Mouse (Mus musculus) cerebellum, adult 2 months (tissue): ENCODE results near the gene Map3k1. TPM values are rescaled to one million over a fixed set of nuclear protein-coding genes. Genes with fewer than 3 reads are reported as not detected.

Source experiments
- DNase-seq, 2 experiments: peaks; one replicate each; pipeline ENCODE4 v3.0.0; 2021
- H3K27ac ChIP-seq: fragments of 200-500 bp; 2 replicates; pipeline ENCODE4 v1.5.1; 2012; ENCODE audit warnings: low read length, control low read depth, inconsistent platforms; ENCODE audit not compliant: insufficient read depth
- H3K27me3 ChIP-seq: fragments of 200-500 bp; 2 replicates; pipeline ENCODE4 v1.6.1; 2012; ENCODE audit warnings: inconsistent platforms, mild to moderate bottlenecking, low read length, moderate library complexity; ENCODE audit not compliant: control insufficient read depth, insufficient read depth
- H3K4me1 ChIP-seq: fragments of 200-500 bp; 2 replicates; pipeline ENCODE4 v1.6.1; 2011; ENCODE audit warnings: low read length; ENCODE audit not compliant: control insufficient read depth, insufficient read depth
- H3K4me3 ChIP-seq: fragments of 200-500 bp; replicated peaks from 2 replicates; pipeline ENCODE3; 2011; ENCODE audit warnings: mild to moderate bottlenecking, low read depth, low read length, control low read depth; ENCODE audit not compliant: insufficient read depth
- CTCF ChIP-seq: fragments of 200-500 bp; IDR thresholded peaks from 2 replicates; pipeline ENCODE4 v1.5.1; 2011; ENCODE audit warnings: low read depth, mild to moderate bottlenecking, control low read depth, low read length, moderate library complexity, borderline replicate concordance; ENCODE audit not compliant: insufficient read depth
- POLR2A ChIP-seq: fragments of 200-500 bp; IDR thresholded peaks from 2 replicates; pipeline ENCODE4 v1.6.1; 2011; ENCODE audit warnings: low read length, control low read depth, borderline replicate concordance; ENCODE audit not compliant: insufficient read depth
- WGBS: fragments of 180-500 bp; shearing (Covaris S2); methylation state at CpG from one replicate; pipeline ENCODE4 v1.1.7; 2018; 5-methylcytosine and 5-hydroxymethylcytosine counted together
- polyA plus RNA-seq: library from polyadenylated mRNA; depleted of rRNA; stranded (reverse); fragments of >200 nt; gene quantifications from 2 replicates; pipeline ENCODE4 v1.2.3, GENCODE M21; 2012

The Map3k1 gene
- polyA plus RNA-seq, 1 experiment = 12.3 TPM

- no peak overlapping the region for H3K4me3 ChIP-seq
- H3K27ac ChIP-seq = no peak overlapping the region
- TF ChIP-seq POLR2A (no peak), CTCF (no peak)
- no peaks in the 10 kb centered on the region for H3K27me3 ChIP-seq
- WGBS = 49% methylated on average over 11 of the region's 11 CpGs
- DNase-seq = no peak
- H3K4me1 ChIP-seq = peaks cover 37% of the 10 kb centered on the region
Observed at GRCm38 (mm10) chr13:111802900-111803299, 5.9 kb downstream of the Map3k1 start.

DNA sequence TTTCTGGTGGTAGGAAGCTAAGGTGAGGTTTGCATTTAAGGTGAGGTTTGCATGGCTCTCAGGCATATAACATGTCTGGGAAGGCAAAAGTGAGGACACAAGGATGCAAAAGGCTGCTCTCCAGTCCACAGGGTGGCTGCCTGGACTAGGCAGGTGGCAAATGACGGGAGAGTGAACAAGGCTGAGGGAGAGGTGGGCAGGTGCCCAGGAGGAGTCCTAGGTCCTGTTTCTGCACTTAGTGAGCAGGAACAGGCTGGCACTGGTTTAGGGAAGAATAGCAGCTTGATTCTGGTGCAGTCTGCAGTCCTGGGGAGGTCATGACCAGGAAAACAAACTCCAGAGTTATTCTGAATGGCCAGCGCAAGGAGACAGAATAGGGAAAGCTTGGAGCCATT is 6.5 kb downstream of the Map3k1 start:
- peaks cover 42% of the 10 kb centered on the region for H3K4me1 ChIP-seq
- no peak for DNase-seq
- WGBS = 43% methylated on average over 2 of the region's 2 CpGs

GRCm38 (mm10) chr13:111801662-111802270 is 7.0 kb downstream of the Map3k1 start:
- Histone ChIP-seq H3K4me1 (peaks cover 42% of the 10 kb centered on the region), H3K27me3 (no peaks in the 10 kb centered on the region), H3K4me3 (no peak overlapping the region), H3K27ac (no peak overlapping the region)
- TF ChIP-seq CTCF (no peak; the same call in 1 of the 2 replicates), POLR2A (no peak)
- WGBS = 53% methylated on average over 10 of the region's 10 CpGs
- no peak for DNase-seq

More for the DNA sequence above, 6.5 kb downstream of the Map3k1 start:
- H3K4me3 ChIP-seq = no peak overlapping the region
- no peak for TF ChIP-seq CTCF
- TF ChIP-seq POLR2A = no peak
- H3K27me3 ChIP-seq = no peaks in the 10 kb centered on the region
- no peak overlapping the region for H3K27ac ChIP-seq

- WGBS = 44% methylated on average over 4 of the region's 4 CpGs
- Histone ChIP-seq H3K4me3 (no peak overlapping the region), H3K27me3 (no peaks in the 10 kb centered on the region), H3K27ac (no peak overlapping the region), H3K4me1 (peaks cover 51% of the 10 kb centered on the region)
- TF ChIP-seq POLR2A (no peak), CTCF (no peak)
- no peak for DNase-seq
Observed at GRCm38 (mm10) chr13:111800866-111801265, 7.9 kb downstream of the Map3k1 start.

DNA sequence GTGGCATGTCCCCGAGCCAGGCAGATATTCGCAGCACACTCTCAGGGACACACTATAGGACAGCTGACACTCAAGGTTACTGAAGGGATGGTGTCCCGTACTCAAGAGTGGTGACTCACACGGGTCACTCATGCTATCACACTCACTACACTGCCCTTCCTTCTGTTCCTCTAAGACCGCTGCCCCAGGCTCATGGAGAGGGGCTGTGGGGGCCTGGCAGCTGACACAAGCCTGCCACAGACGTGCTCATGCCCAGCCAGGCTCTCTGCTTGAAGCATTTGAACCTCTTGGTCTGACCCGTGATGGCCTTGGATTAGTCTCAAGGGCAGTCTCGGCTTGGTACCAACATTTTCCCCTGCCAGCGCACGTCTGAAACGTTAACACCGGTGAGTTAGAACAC is 10.7 kb downstream of the Map3k1 start:
- H3K4me1 ChIP-seq = peaks cover 53% of the 10 kb centered on the region
- H3K27ac ChIP-seq = no peak overlapping the region
- WGBS = 21% methylated on average over 12 of the region's 12 CpGs
- H3K4me3 ChIP-seq = no peak overlapping the region
- H3K27me3 ChIP-seq = no peaks in the 10 kb centered on the region
- no peak for DNase-seq
- TF ChIP-seq POLR2A (no peak), CTCF (no peak)

DNA sequence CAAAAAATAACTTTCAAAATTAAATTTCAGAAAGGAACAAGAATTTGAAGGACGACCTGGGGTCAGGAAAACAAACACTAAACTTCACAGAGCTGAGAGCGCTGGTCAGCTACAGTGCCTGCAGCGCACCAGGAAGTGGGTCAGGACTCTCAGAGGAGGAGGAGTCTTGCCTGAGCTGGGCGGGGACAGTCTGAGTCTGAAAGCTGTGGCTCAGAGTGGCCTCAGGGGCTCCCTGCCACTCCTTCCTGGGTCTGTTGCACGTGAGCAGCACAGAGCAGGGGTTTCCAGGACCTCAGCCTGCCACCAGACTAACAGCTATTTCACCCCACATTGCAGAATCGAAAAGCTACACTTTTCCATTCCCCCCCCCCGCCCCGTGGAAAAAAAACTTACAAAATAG is 11.8 kb downstream of the Map3k1 start:
- TF ChIP-seq CTCF (no peak), POLR2A (no peak)
- WGBS = 35% methylated on average over 8 of the region's 8 CpGs
- Histone ChIP-seq H3K27ac (no peak overlapping the region), H3K4me3 (no peak overlapping the region), H3K27me3 (no peaks in the 10 kb centered on the region), H3K4me1 (peaks cover 52% of the 10 kb centered on the region)
- peak in 1 of 2 experiments; percentile 51 for DNase-seq

DNA sequence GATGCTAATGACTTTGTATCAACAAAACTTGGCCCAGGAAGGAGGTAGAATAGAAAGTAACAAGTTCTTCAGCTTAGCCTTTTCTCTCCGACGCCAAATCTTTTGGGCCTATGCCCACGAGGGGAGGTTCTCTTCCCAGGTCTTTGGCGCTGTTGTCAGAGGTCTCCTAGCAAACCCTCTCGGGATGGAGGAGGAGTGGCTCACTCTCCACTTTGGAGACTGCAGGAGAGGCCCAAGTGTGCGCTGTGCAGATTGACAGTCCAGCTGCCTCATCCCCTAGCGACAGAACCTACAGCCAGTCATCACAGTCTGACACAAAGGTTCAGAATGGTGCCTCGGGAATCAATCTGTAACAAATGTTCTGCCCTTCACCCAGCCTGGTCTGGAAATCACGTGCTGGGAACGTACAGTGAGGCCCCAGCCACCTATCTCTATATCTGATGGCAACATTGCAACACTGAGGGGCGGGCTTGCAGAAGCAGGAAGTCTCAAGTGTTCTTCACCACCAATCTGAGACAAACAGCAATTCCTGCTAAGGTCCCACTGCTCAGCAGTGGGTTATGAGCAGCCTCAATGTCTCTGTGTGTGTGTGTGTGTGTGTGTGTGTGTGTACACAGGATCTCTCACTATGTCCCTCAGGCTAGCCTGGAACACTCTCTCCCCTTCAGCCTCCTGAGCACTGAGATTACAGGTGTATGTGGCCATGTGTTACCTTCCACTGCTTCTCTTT is 12.4 kb downstream of the Map3k1 start:
- Histone ChIP-seq H3K27ac (no peak overlapping the region; the same call in 1 of the 2 replicates), H3K4me3 (no peak overlapping the region), H3K27me3 (no peaks in the 10 kb centered on the region), H3K4me1 (peaks cover 49% of the 10 kb centered on the region)
- no peak for DNase-seq
- 34% methylated on average over 11 of the region's 11 CpGs for WGBS
- TF ChIP-seq POLR2A (no peak), CTCF (no peak)

- 12% methylated on average over 14 of the region's 14 CpGs for WGBS
- TF ChIP-seq CTCF = no peak
- TF ChIP-seq POLR2A = no peak
- no peak for DNase-seq
- no peak overlapping the region for H3K27ac ChIP-seq
- H3K27me3 ChIP-seq = no peaks in the 10 kb centered on the region
- H3K4me1 ChIP-seq = peaks cover 51% of the 10 kb centered on the region
- no peak overlapping the region for H3K4me3 ChIP-seq
Observed at GRCm38 (mm10) chr13:111792975-111793287, 15.9 kb downstream of the Map3k1 start.
